In the genomic region with DNA sequence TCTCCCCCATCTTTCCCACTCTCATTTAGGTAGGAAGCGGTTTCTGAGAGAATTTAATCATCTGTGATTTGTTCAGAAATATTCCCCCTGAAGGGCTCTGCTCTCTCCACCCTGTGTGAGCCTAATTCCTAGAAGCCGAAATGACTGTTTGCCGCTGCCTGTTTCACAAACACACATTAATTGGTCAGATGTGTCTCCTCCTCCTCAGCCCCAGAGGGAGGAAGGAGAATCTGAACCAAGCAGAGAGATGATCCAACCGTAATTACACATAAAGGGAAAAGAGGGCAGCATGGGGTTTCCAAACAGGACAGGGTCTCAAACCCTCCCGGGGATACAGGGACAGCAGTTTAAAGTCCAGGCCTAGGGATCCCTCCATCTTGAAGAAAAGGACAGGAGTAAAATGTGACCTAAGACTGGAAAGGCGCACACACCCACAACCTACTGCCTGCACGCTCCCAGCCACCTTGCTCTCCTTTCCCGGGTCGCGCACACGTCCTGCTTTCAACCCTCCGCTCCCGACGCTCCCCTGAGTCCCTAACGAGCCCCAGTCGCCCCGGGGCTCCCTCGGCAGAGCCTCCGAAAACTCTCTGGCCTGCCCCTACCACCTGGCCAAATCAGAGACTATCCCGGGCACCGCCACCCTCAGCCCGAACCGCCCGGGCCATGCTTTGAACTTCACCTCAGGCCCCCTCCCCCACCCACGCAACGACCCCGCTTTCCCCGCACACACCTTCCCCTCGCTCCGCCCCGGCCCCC, we compare ENCODE assay signal across 8 mouse cellular contexts. TPM values are rescaled to one million over a fixed set of nuclear protein-coding genes. Genes with fewer than 3 reads are reported as not detected.
DNase-seq lines count a peak whose midpoint lies in the region; ATAC-seq and TF ChIP-seq lines count a peak whose summit lies in the region.

No protein-coding gene starts in this region.

- H3K9ac ChIP-seq in liver, embryonic 11.5 days (ENCODE audit: low read depth, low read length) = peak overlapping the region; percentile 96
- peak overlapping the region; percentile 89 for H3K9ac ChIP-seq in stomach, embryonic 14.5 days (replicated peaks; ENCODE audit: low read depth, low read length)

- peak overlapping the region; percentile 89 for H3K4me2 ChIP-seq in liver, embryonic 11.5 days
- peak overlapping the region; percentile 62 for H3K4me2 ChIP-seq in stomach, embryonic 14.5 days (replicated peaks; ENCODE audit: low read depth, low read length)

- TF ChIP-seq POLR2A in kidney, adult 2 months (IDR thresholded peaks at IDR 0.05; ENCODE audit: low read depth, low read length) = no peak

- peak; percentile 54 for ATAC-seq in liver, embryonic 11.5 days (replicated peaks; ENCODE audit: low FRiP score)
- ATAC-seq in monocyte, adult 5-6 weeks (replicated peaks; ENCODE audit: insufficient number of reproducible peaks, low FRiP score, low TSS enrichment, poor library complexity, severe bottlenecking) = peak; percentile 32; the same call in 1 of the 2 replicates
- ATAC-seq in stomach, embryonic 14.5 days (ENCODE audit: insufficient number of reproducible peaks, insufficient read depth, low FRiP score, low read depth) = peak; percentile 21; the same call in 1 of the 2 replicates

- WGBS in embryonic facial prominence, embryonic 10.5 days = 1% methylated on average over 31 of the region's 31 CpGs
- WGBS in kidney, adult 2 months = 1% methylated on average over 31 of the region's 31 CpGs
- under 1% methylated on average over 30 of the region's 31 CpGs for WGBS in liver, embryonic 11.5 days
- under 1% methylated on average over 31 of the region's 31 CpGs for WGBS in stomach, embryonic 14.5 days

- no peaks in the 10 kb centered on the region for H3K27me3 ChIP-seq in embryonic facial prominence, embryonic 10.5 days (replicated peaks; ENCODE audit: low read depth, poor library complexity, severe bottlenecking)
- H3K27me3 ChIP-seq in kidney, adult 2 months (replicated peaks; ENCODE audit: control insufficient read depth, insufficient read depth, low read length) = no peaks in the 10 kb centered on the region
- no peaks in the 10 kb centered on the region for H3K27me3 ChIP-seq in liver, embryonic 11.5 days (replicated peaks; ENCODE audit: control insufficient read depth, insufficient read depth, low read length)
- H3K27me3 ChIP-seq in stomach, embryonic 14.5 days (ENCODE audit: control insufficient read depth, insufficient read depth, low read length) = no peaks in the 10 kb centered on the region

- peak overlapping the region; percentile 99 for H3K27ac ChIP-seq in embryonic facial prominence, embryonic 10.5 days (replicated peaks)
- H3K27ac ChIP-seq in kidney, adult 2 months (ENCODE audit: insufficient read depth, low read depth, low read length) = peak overlapping the region; percentile 18
- peak overlapping the region; percentile 99 for H3K27ac ChIP-seq in liver, embryonic 11.5 days (ENCODE audit: low read depth, low read length)
- peak overlapping the region; percentile 98 for H3K27ac ChIP-seq in stomach, embryonic 14.5 days (ENCODE audit: low read length)

- peak; percentile 36 for DNase-seq in CD4-positive helper T cell, adult 2 months (ENCODE audit: low read depth, low spot score)
- DNase-seq in adrenal gland, postnatal 14 days = peak; percentile 72
- no peak for DNase-seq in embryonic facial prominence, embryonic 10.5 days (ENCODE audit: low spot score)
- DNase-seq in heart, adult 8-10 months (ENCODE audit: low spot score) = peak; percentile 58
- peak; percentile 75 for DNase-seq in kidney, adult 2 months
- peak; percentile 72 for DNase-seq in liver, embryonic 11.5 days (ENCODE audit: low spot score)

- no peak for TF ChIP-seq CTCF in kidney, adult 2 months (conservative IDR thresholded peaks at IDR 0.05; ENCODE audit: insufficient read depth, insufficient read length, low read depth, low read length)

- no peaks in the 10 kb centered on the region for H3K9me3 ChIP-seq in embryonic facial prominence, embryonic 10.5 days
- no peaks in the 10 kb centered on the region for H3K9me3 ChIP-seq in liver, embryonic 11.5 days (ENCODE audit: control insufficient read depth, low read length)
- H3K9me3 ChIP-seq in stomach, embryonic 14.5 days (ENCODE audit: control insufficient read depth, low read depth, low read length) = no peaks in the 10 kb centered on the region

- peaks cover 45% of the 10 kb centered on the region for H3K4me1 ChIP-seq in embryonic facial prominence, embryonic 10.5 days
- H3K4me1 ChIP-seq in kidney, adult 2 months (ENCODE audit: control insufficient read depth, insufficient read depth, low read length) = peaks cover 15% of the 10 kb centered on the region
- peaks cover 49% of the 10 kb centered on the region for H3K4me1 ChIP-seq in liver, embryonic 11.5 days (replicated peaks; ENCODE audit: control insufficient read depth, insufficient read depth, low read length)
- peaks cover 31% of the 10 kb centered on the region for H3K4me1 ChIP-seq in stomach, embryonic 14.5 days (ENCODE audit: control insufficient read depth, insufficient read depth, low read length)

- peak overlapping the region; percentile 92 for H3K4me3 ChIP-seq in embryonic facial prominence, embryonic 10.5 days
- H3K4me3 ChIP-seq in kidney, adult 2 months (ENCODE audit: insufficient read depth, low read depth, low read length) = peak overlapping the region; percentile 67
- peak overlapping the region; percentile 94 for H3K4me3 ChIP-seq in liver, embryonic 11.5 days (ENCODE audit: low read depth, low read length)
- H3K4me3 ChIP-seq in stomach, embryonic 14.5 days (ENCODE audit: low read depth, low read length) = peak overlapping the region; percentile 73

- H3K36me3 ChIP-seq in embryonic facial prominence, embryonic 10.5 days (replicated peaks) = no peaks in the 10 kb centered on the region
- H3K36me3 ChIP-seq in kidney, adult 2 months (ENCODE audit: control insufficient read depth, insufficient read depth, low read length) = no peaks in the 10 kb centered on the region
- no peaks in the 10 kb centered on the region for H3K36me3 ChIP-seq in liver, embryonic 11.5 days (ENCODE audit: control insufficient read depth, insufficient read depth, low read length)
- no peaks in the 10 kb centered on the region for H3K36me3 ChIP-seq in stomach, embryonic 14.5 days (ENCODE audit: control insufficient read depth, insufficient read depth, low read length)

RNA-seq across cellular contexts. Expression of gene Zfp609, which starts 0.6 kb away (rescaled TPM):
- total RNA-seq in adrenal gland, postnatal 14 days (2021) = 35.8 and 36.4 TPM in 2 replicates
- polyA plus RNA-seq in embryonic facial prominence, embryonic 10.5 days (2016; fragmentation: Nextera tagmentation; extraction: Ambion mirVana) = 6.9 and 7.0 TPM in 2 replicates
- total RNA-seq in heart, adult 8-10 months (2022) = 10 to 100 TPM; 21.6 to 25.1 (median 22.2) TPM
- 8.3 and 9.4 TPM in 2 replicates for polyA plus RNA-seq in kidney, adult 2 months (2012; rRNA removed)
- polyA plus RNA-seq in liver, embryonic 11.5 days (2014; fragmentation: Nextera tagmentation; extraction: Ambion mirVana) = 5.5 and 5.8 TPM in 2 replicates
- total RNA-seq in monocyte, adult 5-6 weeks (2017) = 3.3 to 5.2 TPM (median 4.8 TPM) in 3 replicates
- polyA plus RNA-seq in stomach, embryonic 14.5 days (2014; fragmentation: Nextera tagmentation; extraction: Ambion mirVana) = 8.7 and 9.1 TPM in 2 replicates

Comparison
In these comparisons a context has a peak if more than half of its experiments do, and no peak if none do; other contexts are left out.
1. H3K27ac ChIP-seq: peak in every context shown above with its lines; median percentile 99 in embryonic facial prominence, embryonic 10.5 days; 99 in liver, embryonic 11.5 days; 98 in stomach, embryonic 14.5 days; 18 in kidney, adult 2 months.